Mouse (Mus musculus) kidney, embryonic 16.5 days (tissue): ENCODE results near the gene Diaph3. TPM values are rescaled to one million over a fixed set of nuclear protein-coding genes. Genes with fewer than 3 reads are reported as not detected.
"Not testable (repeated sequence)": the region's sequence is repeated elsewhere in the genome, so short reads cannot be mapped to it uniquely, and the experiment has no call there.

Experiments
- ATAC-seq: fragments of 200-750 bp; cut with Nextera tagmentation; 2 replicates; pipeline ENCODE4 v1.8.0; 2017; ENCODE audit warnings: moderate TSS enrichment; ENCODE audit not compliant: low FRiP score, low TSS enrichment
- H3K27ac ChIP-seq: fragments of 300-500 bp; sonication (generic); 2 replicates; pipeline ENCODE4 v1.5.1; 2014; ENCODE audit warnings: low read length
- H3K27me3 ChIP-seq: fragments of 300-500 bp; sonication (generic); 2 replicates; pipeline ENCODE4 v1.6.1; 2014; ENCODE audit warnings: low read length, control low read depth, mixed read lengths; ENCODE audit not compliant: insufficient read depth
- H3K36me3 ChIP-seq: fragments of 300-500 bp; sonication (generic); 2 replicates; pipeline ENCODE4 v1.6.1; 2014; ENCODE audit warnings: low read length, control low read depth, mixed read lengths; ENCODE audit not compliant: insufficient read depth
- H3K4me1 ChIP-seq: fragments of 300-500 bp; sonication (generic); 2 replicates; pipeline ENCODE4 v1.6.1; 2014; ENCODE audit warnings: low read length, control low read depth, mixed read lengths; ENCODE audit not compliant: insufficient read depth
- H3K4me2 ChIP-seq: fragments of 300-500 bp; sonication (generic); replicated peaks from 2 replicates; pipeline ENCODE4 v1.6.1; 2014; ENCODE audit warnings: low read depth, low read length
- H3K4me3 ChIP-seq: fragments of 300-500 bp; sonication (generic); 2 replicates; pipeline ENCODE4 v1.5.1; 2014; ENCODE audit warnings: mild to moderate bottlenecking, low read length
- H3K9ac ChIP-seq: fragments of 300-500 bp; sonication (generic); replicated peaks from 2 replicates; pipeline ENCODE4 v1.6.1; 2014; ENCODE audit warnings: low read length
- H3K9me3 ChIP-seq: fragments of 300-500 bp; sonication (generic); 2 replicates; pipeline ENCODE4 v1.6.1; 2016; ENCODE audit warnings: low read length, control low read depth
- WGBS: fragments of 180-500 bp; shearing (Covaris S2); extraction: QIAGEN DNeasy Blood & Tissue Kit; methylation state at CpG from one replicate; pipeline ENCODE4 v1.1.7; 2014; 5-methylcytosine and 5-hydroxymethylcytosine counted together
- polyA plus RNA-seq: library from polyadenylated mRNA; unstranded; fragments of >200 nt; fragmentation: Nextera tagmentation; extraction: Ambion mirVana; gene quantifications from 2 replicates; pipeline ENCODE4 v1.2.1, GENCODE M21; 2015

Diaph3 gene
- polyA plus RNA-seq, 1 experiment from 2014 or later: 8.6 TPM

DNA sequence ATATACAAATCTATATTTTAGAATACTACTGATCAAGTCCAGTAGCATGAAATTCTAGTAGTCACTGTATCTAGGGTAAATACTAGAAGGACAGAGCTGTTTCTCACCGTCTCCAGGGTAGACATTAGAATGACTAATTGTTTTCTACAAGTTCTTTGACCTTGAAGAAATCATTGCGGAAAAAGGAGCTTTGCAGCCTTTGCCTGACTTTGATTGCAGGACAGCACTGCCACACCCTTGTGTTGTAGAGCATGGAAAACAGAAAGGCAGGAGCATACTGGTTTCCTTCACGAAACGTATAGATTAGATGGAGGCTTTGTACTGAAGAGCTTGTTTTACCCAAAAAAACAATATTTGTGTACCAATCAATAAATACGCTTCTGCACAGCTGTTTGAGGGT, 52.6 kb downstream of the Diaph3 start:
- Histone ChIP-seq H3K4me3 (no peak overlapping the region), H3K9ac (no peak overlapping the region), H3K36me3 (no peaks in the 10 kb centered on the region), H3K9me3 (0 out of 2 replicates have a peak, but pooled peaks cover 2% of the 10 kb centered on the region), H3K27ac (no peak overlapping the region), H3K4me2 (no peak overlapping the region), H3K27me3 (no peaks in the 10 kb centered on the region), H3K4me1 (no peaks in the 10 kb centered on the region)
- no peak for ATAC-seq
- WGBS: 58% methylated on average over 5 of the region's 5 CpGs

- no peaks in the 10 kb centered on the region for H3K36me3 ChIP-seq
- H3K27me3 ChIP-seq: no peaks in the 10 kb centered on the region
- no peak overlapping the region for H3K27ac ChIP-seq
- H3K4me2 ChIP-seq: no peak overlapping the region
- H3K4me3 ChIP-seq: no peak overlapping the region
- no peak for ATAC-seq
- H3K4me1 ChIP-seq: no peaks in the 10 kb centered on the region
- no peak overlapping the region for H3K9ac ChIP-seq
- H3K9me3 ChIP-seq: 0 out of 2 replicates have a peak, but pooled peaks cover 2% of the 10 kb centered on the region
- WGBS: 81% methylated on average over 1 of the region's 1 CpGs
Measured at GRCm38 (mm10) chr14:87087996-87088395, 53.0 kb downstream of the Diaph3 start.

GRCm38 (mm10) chr14:87084906-87085305, 56.1 kb downstream of the Diaph3 start:
- ATAC-seq, H3K9me3 ChIP-seq, H3K27me3 ChIP-seq, H3K4me1 ChIP-seq, H3K4me3 ChIP-seq, H3K27ac ChIP-seq, H3K36me3 ChIP-seq, H3K4me2 ChIP-seq, H3K9ac ChIP-seq: not testable (repeated sequence)
- 72% methylated on average over 8 of the region's 8 CpGs for WGBS

DNA sequence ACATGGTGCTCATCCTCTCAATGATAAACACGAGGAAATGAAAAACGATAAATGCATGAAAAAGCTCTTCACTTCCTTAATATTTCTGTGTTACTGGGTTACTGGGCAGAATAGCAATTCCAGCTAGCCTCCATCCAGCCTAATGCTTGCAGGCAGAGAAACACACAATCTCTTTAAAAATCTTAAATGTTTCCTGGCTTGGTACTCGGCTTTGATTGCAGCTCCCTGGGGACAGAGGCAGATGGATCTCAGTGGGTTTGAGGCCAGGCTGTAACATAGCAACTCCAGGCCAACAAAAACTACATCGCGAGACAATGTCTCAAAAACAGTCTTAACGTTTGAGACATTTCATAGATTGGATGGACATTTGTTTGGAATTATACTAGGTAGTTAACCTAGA, 57.1 kb downstream of the Diaph3 start:
- no peaks in the 10 kb centered on the region for H3K36me3 ChIP-seq
- no peak overlapping the region for H3K4me2 ChIP-seq
- no peak overlapping the region for H3K27ac ChIP-seq
- no peaks in the 10 kb centered on the region for H3K4me1 ChIP-seq
- WGBS: 67% methylated on average over 6 of the region's 6 CpGs
- H3K9me3 ChIP-seq: 0 out of 2 replicates have a peak, but pooled peaks cover 2% of the 10 kb centered on the region
- no peak overlapping the region for H3K4me3 ChIP-seq
- ATAC-seq: no peak
- H3K27me3 ChIP-seq: no peaks in the 10 kb centered on the region
- no peak overlapping the region for H3K9ac ChIP-seq

GRCm38 (mm10) chr14:87079725-87080124, 61.3 kb downstream of the Diaph3 start:
- no peak overlapping the region for H3K9ac ChIP-seq
- H3K4me1 ChIP-seq: no peaks in the 10 kb centered on the region
- H3K4me2 ChIP-seq: no peak overlapping the region
- H3K9me3 ChIP-seq: no peaks in the 10 kb centered on the region
- ATAC-seq: no peak
- no peak overlapping the region for H3K4me3 ChIP-seq
- no peak overlapping the region for H3K27ac ChIP-seq
- H3K27me3 ChIP-seq: no peaks in the 10 kb centered on the region
- H3K36me3 ChIP-seq: no peaks in the 10 kb centered on the region
- WGBS: 66% methylated on average over 2 of the region's 2 CpGs

GRCm38 (mm10) chr14:87075021-87075531, 66.0 kb downstream of the Diaph3 start:
- H3K4me3 ChIP-seq: no peak overlapping the region
- no peak overlapping the region for H3K27ac ChIP-seq
- ATAC-seq: no peak

DNA sequence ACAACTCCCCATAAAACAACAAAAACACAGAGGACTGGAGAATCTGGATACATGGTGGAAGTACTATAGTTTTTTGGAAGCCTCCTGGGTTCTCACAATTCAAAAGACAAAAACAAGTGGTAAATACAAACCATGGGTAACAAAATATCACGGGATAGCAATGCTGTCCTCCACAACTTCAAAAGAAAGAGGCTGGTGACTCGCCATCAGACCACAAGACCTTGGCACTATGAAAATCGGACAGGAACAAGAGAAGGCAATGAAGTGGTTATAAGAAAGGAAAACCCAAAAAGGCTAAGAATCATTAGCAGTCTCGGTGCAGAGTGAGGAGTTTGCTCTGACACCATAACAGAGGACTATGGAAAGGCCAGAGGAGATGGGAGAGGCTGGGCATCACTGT, 76.8 kb downstream of the Diaph3 start:
- H3K9me3 ChIP-seq: peaks cover 8% of the 10 kb centered on the region
- H3K4me2 ChIP-seq: no peak overlapping the region
- peaks cover 12% of the 10 kb centered on the region; the same call in 1 of the 2 replicates for H3K36me3 ChIP-seq
- no peak overlapping the region for H3K27ac ChIP-seq
- WGBS: 83% methylated on average over 4 of the region's 4 CpGs
- H3K4me3 ChIP-seq: no peak overlapping the region
- ATAC-seq: no peak
- no peak overlapping the region for H3K9ac ChIP-seq
- H3K27me3 ChIP-seq: no peaks in the 10 kb centered on the region
- H3K4me1 ChIP-seq: no peaks in the 10 kb centered on the region

More at GRCm38 (mm10) chr14:87075021-87075531, 66.0 kb downstream of the Diaph3 start:
- Histone ChIP-seq H3K27me3 (no peaks in the 10 kb centered on the region), H3K9ac (no peak overlapping the region), H3K4me2 (no peak overlapping the region), H3K9me3 (no peaks in the 10 kb centered on the region), H3K4me1 (no peaks in the 10 kb centered on the region), H3K36me3 (0 out of 2 replicates have a peak, but pooled peaks cover 3% of the 10 kb centered on the region)
- 89% methylated on average over 2 of the region's 2 CpGs for WGBS

- Histone ChIP-seq H3K9me3 (peaks cover 3% of the 10 kb centered on the region; the same call in 1 of the 2 replicates), H3K9ac (no peak overlapping the region), H3K4me1 (no peaks in the 10 kb centered on the region), H3K4me3 (no peak overlapping the region), H3K4me2 (no peak overlapping the region), H3K27ac (no peak overlapping the region), H3K36me3 (0 out of 2 replicates have a peak, but pooled peaks cover 5% of the 10 kb centered on the region), H3K27me3 (no peaks in the 10 kb centered on the region)
- WGBS: 100% methylated on average over 2 of the region's 2 CpGs
- ATAC-seq: no peak
Measured at GRCm38 (mm10) chr14:87056169-87056568, 84.9 kb downstream of the Diaph3 start.

DNA sequence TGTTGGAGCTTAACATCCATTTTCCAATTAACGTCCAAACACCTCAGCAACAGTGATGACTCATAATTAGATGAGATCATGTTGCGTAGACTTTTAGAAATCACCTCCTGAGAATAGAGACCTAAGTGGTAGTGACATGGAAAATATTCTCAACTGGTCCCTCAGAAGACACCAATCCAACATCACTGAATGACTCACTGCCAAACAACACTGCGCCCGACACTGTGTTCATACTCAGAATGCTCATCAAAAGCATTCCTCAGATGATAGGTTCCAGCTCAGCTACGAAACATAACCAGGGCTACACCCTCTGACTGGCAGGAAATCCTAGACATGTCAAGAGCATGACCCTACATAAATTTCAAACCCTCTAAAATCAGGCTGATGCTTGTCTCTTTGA, 89.8 kb downstream of the Diaph3 start:
- 47% methylated on average over 5 of the region's 5 CpGs for WGBS
- no peak overlapping the region for H3K9ac ChIP-seq
- H3K27ac ChIP-seq: no peak overlapping the region
- 0 out of 2 replicates have a peak, but pooled peaks cover 5% of the 10 kb centered on the region for H3K36me3 ChIP-seq
- peaks cover 3% of the 10 kb centered on the region; the same call in 1 of the 2 replicates for H3K9me3 ChIP-seq
- H3K4me2 ChIP-seq: no peak overlapping the region
- no peaks in the 10 kb centered on the region for H3K4me1 ChIP-seq
- H3K27me3 ChIP-seq: no peaks in the 10 kb centered on the region
- no peak overlapping the region for H3K4me3 ChIP-seq
- ATAC-seq: no peak

GRCm38 (mm10) chr14:87044401-87044806, 96.6 kb downstream of the Diaph3 start:
- ATAC-seq: no peak
- H3K9me3 ChIP-seq: no peaks in the 10 kb centered on the region
- no peaks in the 10 kb centered on the region for H3K36me3 ChIP-seq
- H3K27me3 ChIP-seq: no peaks in the 10 kb centered on the region
- no peak overlapping the region for H3K27ac ChIP-seq
- H3K4me3 ChIP-seq: no peak overlapping the region
- no peak overlapping the region for H3K4me2 ChIP-seq
- H3K9ac ChIP-seq: no peak overlapping the region
- no peaks in the 10 kb centered on the region for H3K4me1 ChIP-seq
- WGBS: 30% methylated on average over 5 of the region's 5 CpGs
